Mouse (Mus musculus) inflammation-experienced regulatory T-cells, adult 16 weeks (primary cell): Measurements from ENCODE around the gene 1700031F05Rik. TPM values are rescaled to one million over a fixed set of nuclear protein-coding genes. Genes with fewer than 3 reads are reported as not detected.

ENCODE experiments used
- polyA plus RNA-seq: library from polyadenylated mRNA; unstranded; fragments of 100-300 nt; shearing (Covaris generic); gene quantifications from one replicate; pipeline ENCODE4 v1.2.1, GENCODE M21; 2017

Gene 1700031F05Rik
- polyA plus RNA-seq: not detected

DNA sequence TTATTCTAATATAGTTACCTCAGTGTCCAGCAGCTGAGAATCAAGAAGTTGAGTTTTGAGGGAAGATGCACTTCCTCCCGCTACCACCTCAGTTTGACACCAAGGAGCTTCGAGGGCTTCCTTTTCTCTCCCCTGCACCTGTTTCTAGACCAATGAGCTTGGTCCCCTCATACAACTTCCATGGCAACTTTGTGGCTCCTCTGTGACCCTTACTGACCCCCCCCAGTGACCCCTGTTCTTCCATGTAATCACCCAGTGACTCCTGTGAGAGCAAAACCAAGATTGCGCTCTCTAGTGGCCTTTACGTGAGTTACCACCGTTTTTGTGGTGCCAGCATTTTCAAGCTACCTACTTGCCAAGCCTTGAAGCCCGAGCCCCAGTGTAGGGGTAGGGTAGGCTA lies at the start of gene 1700031F05Rik:
1700031F05Rik (minus strand) TSS at position 101 of the 400 bp plus-strand sequence.

DNA sequence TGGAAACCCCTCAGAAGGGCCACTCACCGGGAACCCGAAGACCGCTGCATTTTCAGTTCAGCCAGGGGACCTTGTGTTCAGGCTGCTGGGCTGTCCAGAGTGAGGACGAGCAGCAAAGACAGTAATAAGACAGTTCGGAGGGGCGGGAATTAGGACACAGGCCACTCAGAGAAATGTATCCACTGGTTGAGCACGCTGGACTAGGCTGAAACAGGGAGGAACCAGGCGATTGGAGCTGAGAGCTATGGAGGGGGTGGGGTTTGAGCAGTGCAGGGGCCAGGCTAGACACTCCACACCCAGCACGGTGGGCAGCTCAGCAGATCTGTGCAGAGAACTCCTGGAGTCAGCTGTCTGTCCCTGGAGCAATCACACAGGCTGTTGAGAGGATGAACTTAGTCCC lies 40.8 kb upstream of the 1700031F05Rik start, which contains the start of the genes Dmrtc1a and 1700011M02Rik:
Dmrtc1a (minus strand) TSS at position 101 of the 400 bp plus-strand sequence.
1700011M02Rik (plus strand) TSS at position 319 of the 400 bp plus-strand sequence.

DNA sequence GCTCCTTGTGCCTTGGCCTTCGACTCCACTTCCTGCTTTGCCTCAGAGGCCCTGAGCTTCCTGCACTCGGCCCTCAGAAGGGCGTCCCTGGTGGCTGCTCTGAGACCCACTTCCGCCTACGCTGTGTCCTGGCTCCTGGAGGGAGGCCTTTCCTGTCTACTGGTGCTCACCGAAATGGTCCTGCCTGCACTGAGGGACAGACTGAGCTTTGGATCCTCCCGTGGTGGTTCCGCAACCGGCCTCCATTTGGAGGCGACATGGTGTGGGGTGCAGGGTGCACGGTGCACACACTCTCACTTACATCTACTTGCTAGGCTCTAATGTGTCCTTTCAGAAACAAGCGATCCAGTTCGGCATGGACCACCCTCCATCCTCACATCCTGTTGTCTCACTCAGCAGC lies 13.3 kb downstream of the 1700031F05Rik start, which contains the start of gene Dmrtc1c2:
Dmrtc1c2 (minus strand) TSS at position 101 of the 400 bp plus-strand sequence.

Other genes with a start within 250 kb of the 1700031F05Rik start
- gene Phka1, start 223.7 kb downstream of the 1700031F05Rik start, polyA plus RNA-seq: 0.15 TPM
- not detected for gene Gm3880, start 181.0 kb downstream of the 1700031F05Rik start, polyA plus RNA-seq
- not detected for gene Gm9112, start 160.3 kb downstream of the 1700031F05Rik start, polyA plus RNA-seq
- gene Dmrtc1b, start 160.1 kb downstream of the 1700031F05Rik start, polyA plus RNA-seq: not detected
- not detected for gene Dmrtc1c1, start 65.0 kb downstream of the 1700031F05Rik start, polyA plus RNA-seq
- gene Dmrtc1c2, start 13.4 kb downstream of the 1700031F05Rik start, polyA plus RNA-seq: not detected
- gene Dmrtc1a, start 40.7 kb upstream of the 1700031F05Rik start, polyA plus RNA-seq: not detected
- not detected for gene 1700011M02Rik, start 40.9 kb upstream of the 1700031F05Rik start, polyA plus RNA-seq
- gene 1700018G05Rik, start 60.4 kb upstream of the 1700031F05Rik start, polyA plus RNA-seq: not detected